Mouse (Mus musculus): ENCODE data around the gene Ppp3ca. TPM values are rescaled to one million over a fixed set of nuclear protein-coding genes. Genes with fewer than 3 reads are reported as not detected.

The Ppp3ca gene
- polyA plus RNA-seq, 1 experiment = 29.4 TPM

- no peaks in the 10 kb centered on the region for H3K36me3 ChIP-seq (ENCODE audit: control insufficient read depth, insufficient read depth, low read length, poor library complexity, severe bottlenecking)
These were observed 312.1 kb downstream of the Ppp3ca start for GRCm38 (mm10) chr3:136982021-136982420.

GRCm38 (mm10) chr3:136986096-136986881, 316.4 kb downstream of the Ppp3ca start:
- Histone ChIP-seq H3K27me3 (ENCODE audit: control insufficient read depth, insufficient read depth, low read length, poor library complexity, severe bottlenecking) (no peaks in the 10 kb centered on the region), H3K9me3 (replicated peaks; ENCODE audit: control insufficient read depth, insufficient read depth, low read length, poor library complexity, severe bottlenecking) (no peaks in the 10 kb centered on the region)

More at GRCm38 (mm10) chr3:136982021-136982420, 312.1 kb downstream of the Ppp3ca start:
- no peak overlapping the region for H3K4me3 ChIP-seq (ENCODE audit: low read depth, low read length)
- H3K9me3 ChIP-seq (replicated peaks; ENCODE audit: control insufficient read depth, insufficient read depth, low read length, poor library complexity, severe bottlenecking) = no peaks in the 10 kb centered on the region
- H3K4me1 ChIP-seq (ENCODE audit: control insufficient read depth, insufficient read depth, low read length) = no peaks in the 10 kb centered on the region
- H3K9ac ChIP-seq (ENCODE audit: low read depth, poor library complexity, severe bottlenecking) = no peak overlapping the region
- H3K27me3 ChIP-seq (ENCODE audit: control insufficient read depth, insufficient read depth, low read length, poor library complexity, severe bottlenecking) = no peaks in the 10 kb centered on the region
- TF ChIP-seq EP300 (IDR thresholded peaks at IDR 0.05; ENCODE audit: insufficient read depth, low read depth, low read length) (no peak), POLR2A (IDR thresholded peaks at IDR 0.05; ENCODE audit: insufficient read depth, low read length) (no peak), CTCF (IDR thresholded peaks at IDR 0.05; ENCODE audit: low read depth, low read length) (no peak)
- no peak overlapping the region for H3K27ac ChIP-seq (ENCODE audit: insufficient read depth, low read length)

More at GRCm38 (mm10) chr3:136986096-136986881, 316.4 kb downstream of the Ppp3ca start:
- Histone ChIP-seq H3K9ac (ENCODE audit: low read depth, poor library complexity, severe bottlenecking) (no peak overlapping the region), H3K4me3 (ENCODE audit: low read depth, low read length) (no peak overlapping the region), H3K36me3 (ENCODE audit: control insufficient read depth, insufficient read depth, low read length, poor library complexity, severe bottlenecking) (no peaks in the 10 kb centered on the region), H3K4me1 (ENCODE audit: control insufficient read depth, insufficient read depth, low read length) (no peaks in the 10 kb centered on the region), H3K27ac (ENCODE audit: insufficient read depth, low read length) (no peak overlapping the region)
- TF ChIP-seq POLR2A (IDR thresholded peaks at IDR 0.05; ENCODE audit: insufficient read depth, low read length) = no peak

All from ES-Bruce4 (cell line).